Mouse (Mus musculus): ENCODE results near the gene Thsd4. TPM values are rescaled to one million over a fixed set of nuclear protein-coding genes. Genes with fewer than 3 reads are reported as not detected.
"Not testable (repeated sequence)": the region's sequence is repeated elsewhere in the genome, so short reads cannot be mapped to it uniquely, and the experiment has no call there.

Gene Thsd4
- total RNA-seq, 1 experiment from 2014 or later = 7.2 TPM

DNA sequence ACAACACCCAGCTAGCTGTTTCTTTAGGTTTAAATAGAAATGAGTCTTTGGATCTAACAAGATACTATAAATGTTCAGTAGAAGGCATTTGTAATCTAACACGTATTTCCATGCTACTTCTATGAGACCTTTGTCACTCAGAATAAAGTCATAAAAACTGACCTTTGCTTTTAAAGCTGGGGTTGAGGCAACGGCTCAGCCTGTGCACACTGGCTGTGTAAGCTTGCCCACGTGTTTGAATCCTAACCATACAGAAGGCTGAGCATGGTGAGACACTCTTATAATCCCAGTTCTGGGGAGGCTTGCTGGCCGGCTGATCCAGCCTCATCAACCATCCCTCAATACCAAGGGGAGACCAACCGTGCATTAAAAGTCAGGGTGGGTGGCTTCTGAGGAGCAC lies 214.4 kb downstream of the Thsd4 start:
- DNase-seq = no peak

- no peak for DNase-seq
Observed at GRCm38 (mm10) chr9:60306241-60306640, 215.6 kb downstream of the Thsd4 start.

GRCm38 (mm10) chr9:60305204-60305840 lies 216.5 kb downstream of the Thsd4 start:
- no peak for DNase-seq

DNA sequence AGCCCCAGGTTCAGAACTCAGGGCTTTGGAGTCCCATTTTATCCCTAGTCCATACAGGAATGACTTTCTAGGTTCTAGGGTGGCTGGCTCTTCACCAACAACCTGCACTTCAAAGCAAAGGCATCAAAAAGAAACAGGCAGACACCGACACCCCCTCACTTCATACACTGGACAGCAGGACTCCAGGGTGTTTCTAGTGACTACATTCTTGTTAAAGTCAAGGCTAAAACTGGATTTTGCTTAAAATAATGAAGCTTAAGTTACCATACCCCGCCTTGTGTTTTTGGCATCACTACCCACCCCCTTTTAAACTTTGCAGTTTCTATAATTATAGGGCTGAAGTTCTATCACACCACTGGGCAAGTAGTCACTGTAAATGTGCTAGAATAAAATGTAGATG lies 225.6 kb downstream of the Thsd4 start:
- no peak for DNase-seq

DNA sequence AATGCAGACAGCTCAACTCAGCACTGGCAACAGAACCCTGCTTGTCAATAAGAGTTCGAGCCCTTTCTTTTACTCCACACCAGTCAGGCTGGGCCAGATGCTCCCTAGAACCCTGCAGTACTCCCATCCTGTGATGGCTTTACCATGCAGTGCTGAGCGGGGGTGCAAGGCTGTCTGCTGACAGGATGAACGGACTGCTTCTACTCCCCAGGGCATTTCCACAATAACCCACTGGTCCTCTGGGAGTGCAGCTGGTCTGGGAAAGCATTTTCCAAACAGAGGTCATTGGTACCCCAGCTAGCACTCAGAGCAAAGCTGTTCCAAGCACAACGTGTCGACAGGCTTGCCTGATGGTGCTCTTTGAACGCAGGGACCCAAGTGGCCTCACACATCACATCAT lies 226.6 kb downstream of the Thsd4 start:
- no peak for DNase-seq

DNA sequence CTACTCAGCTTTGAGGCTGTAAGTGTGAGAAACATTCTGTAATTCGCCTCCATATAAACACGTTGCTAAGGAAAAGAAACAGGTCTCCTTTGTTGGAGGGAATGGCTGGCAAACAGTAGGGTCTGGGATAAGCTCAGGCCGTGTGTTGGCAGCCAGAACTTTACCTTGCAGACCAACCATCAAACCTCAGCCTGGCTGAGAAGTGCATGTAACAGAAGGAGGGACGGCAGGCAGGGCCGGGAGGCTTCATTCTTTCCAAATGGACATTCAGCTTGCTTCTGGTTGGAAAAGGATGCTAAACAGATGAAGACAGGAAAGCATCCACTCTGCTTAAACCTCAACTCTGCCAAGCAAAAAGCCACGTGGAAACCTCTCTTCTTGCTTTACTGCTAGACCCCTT lies 228.7 kb downstream of the Thsd4 start:
- DNase-seq = no peak

DNA sequence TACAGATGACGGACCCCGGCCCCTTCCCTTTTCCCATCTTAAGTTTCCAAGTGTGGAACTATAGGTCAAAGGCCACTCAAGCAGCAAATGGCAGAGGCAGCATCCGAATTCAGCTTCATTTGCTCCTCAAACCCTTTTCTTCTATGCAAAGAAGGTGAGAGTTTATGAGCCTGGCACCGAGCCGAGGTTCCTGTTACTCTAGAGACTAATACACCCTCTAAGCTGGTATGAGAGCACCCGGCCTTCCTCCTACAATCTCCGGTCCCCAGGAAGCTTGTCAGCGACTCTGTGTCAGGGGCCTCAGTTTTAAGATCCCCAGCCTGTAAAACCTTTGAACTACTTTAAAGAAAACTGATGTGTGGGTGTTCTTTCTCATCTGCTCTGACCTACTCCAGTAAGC lies 231.1 kb downstream of the Thsd4 start:
- DNase-seq = no peak

DNA sequence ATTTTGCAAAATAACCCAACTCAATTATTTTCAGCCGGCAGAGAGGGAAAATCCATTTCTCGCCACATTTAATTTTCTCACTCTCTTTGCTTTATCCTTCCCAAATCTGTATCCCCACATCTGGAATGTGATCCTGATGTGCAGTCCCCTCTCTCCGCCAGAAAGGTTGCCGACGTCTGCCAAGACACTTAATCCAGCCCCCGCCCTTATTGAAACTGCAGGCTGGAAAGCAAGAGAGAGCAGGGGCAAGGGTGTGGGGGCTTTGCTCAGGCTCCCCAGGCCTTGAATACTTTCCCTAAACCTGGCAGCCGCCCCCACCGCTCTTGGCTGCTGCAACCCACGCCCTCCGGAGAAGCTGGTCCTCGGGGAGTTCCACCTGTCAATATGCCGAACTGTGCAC lies 233.1 kb downstream of the Thsd4 start:
- DNase-seq = no peak

- DNase-seq = no peak
Observed at GRCm38 (mm10) chr9:60286390-60286789, 235.5 kb downstream of the Thsd4 start.

DNA sequence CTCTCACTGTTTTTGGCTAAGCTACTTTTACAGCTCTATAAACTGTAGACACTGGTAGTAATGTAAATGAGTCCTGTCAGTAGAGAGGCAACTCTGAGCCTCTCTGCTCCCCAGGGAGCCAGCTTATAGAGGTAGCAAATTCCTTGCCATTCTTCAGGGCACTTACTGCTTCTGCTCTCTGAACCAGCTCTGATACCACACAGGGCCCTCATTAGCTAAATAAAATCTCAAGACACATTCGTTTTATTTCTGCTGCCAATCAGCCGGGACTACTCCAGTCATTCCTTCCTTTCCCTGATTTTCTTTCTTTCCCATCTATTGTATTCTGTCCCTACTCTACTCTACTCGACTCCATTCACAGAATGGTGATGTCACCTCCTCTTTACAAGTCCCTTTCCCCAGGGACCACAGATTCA lies 236.8 kb downstream of the Thsd4 start:
- no peak for DNase-seq

GRCm38 (mm10) chr9:60284318-60284717 lies 237.5 kb downstream of the Thsd4 start:
- DNase-seq = no peak

DNA sequence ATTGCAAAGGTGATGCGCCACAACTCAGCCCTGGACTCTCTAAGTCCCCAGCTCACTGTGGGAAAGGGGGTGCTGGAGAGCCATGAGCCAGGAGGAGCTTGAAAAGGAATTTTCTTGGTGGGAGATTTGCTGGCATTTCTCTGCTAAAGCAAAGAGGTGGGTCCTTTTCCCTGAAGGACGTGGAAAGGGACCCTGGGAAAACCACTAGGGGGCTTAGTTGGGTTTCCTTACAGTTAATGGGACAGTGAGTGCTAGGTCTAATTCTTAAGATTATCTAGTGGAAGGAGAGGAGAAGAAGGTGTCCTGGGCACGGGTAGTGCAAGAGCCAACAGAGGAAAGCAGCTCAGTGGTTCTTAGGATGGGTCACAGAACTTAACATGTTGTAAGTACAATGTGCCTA lies 238.3 kb downstream of the Thsd4 start:
- DNase-seq = no peak

DNA sequence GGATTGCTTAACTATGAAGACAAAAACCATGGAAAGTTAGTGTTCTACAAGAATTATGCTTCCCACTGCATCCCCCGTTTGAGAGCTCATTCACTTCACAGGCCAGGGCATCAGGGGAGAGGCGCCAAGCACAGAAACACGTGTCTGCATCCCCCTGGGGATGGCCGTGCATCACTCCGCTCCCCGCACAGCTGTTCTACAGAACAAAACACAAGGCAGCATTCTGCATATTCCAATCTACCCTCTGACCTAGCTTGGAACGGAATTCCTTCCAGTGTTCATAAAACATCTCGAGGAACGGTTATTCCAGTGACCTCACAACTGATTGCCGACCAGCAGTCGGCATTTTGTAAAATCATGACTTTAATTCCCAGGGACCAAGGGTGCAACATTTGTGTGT lies 240.6 kb downstream of the Thsd4 start:
- no peak for DNase-seq

- no peak for DNase-seq
Observed at GRCm38 (mm10) chr9:60280786-60281185, 241.1 kb downstream of the Thsd4 start.

DNA sequence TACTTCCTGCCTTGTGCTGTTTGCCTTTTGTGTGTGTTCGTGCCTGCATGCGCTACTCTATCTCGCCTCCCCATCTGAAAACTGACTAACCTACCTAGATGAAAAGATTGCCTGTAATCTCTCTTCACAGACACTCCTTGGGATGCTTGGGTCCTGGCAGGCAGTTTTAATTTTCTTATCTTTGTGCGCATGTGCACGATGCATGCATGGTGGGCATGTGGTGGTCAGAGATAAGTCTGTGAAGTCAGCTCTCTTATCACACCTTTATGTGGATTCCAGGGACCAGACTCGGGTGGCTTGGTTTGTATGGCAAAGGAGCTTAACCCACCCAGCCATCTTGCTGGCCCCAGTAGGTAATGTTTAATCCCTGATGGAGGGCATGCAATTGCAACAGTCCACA lies 242.3 kb downstream of the Thsd4 start:
- no peak for DNase-seq

DNA sequence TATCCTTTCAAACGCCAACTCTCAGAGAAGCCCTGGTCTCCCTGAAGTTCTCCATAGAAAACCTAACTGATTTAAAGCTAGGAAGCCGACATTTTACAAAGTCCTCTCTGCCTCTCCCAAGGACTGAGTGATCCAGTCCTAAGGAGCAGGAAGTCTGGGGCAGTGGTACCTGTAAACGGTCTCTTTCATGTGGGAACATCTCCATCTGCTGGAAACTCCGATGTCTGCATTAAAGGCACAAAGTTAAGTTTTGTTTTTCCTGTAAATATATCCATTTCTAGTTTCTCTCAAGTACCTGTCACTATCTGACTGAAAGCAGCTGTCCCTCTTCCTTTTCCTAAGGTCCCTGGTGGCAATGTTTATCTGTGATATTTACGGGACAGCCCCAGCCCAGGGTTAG lies 245.5 kb downstream of the Thsd4 start:
- DNase-seq = no peak

DNA sequence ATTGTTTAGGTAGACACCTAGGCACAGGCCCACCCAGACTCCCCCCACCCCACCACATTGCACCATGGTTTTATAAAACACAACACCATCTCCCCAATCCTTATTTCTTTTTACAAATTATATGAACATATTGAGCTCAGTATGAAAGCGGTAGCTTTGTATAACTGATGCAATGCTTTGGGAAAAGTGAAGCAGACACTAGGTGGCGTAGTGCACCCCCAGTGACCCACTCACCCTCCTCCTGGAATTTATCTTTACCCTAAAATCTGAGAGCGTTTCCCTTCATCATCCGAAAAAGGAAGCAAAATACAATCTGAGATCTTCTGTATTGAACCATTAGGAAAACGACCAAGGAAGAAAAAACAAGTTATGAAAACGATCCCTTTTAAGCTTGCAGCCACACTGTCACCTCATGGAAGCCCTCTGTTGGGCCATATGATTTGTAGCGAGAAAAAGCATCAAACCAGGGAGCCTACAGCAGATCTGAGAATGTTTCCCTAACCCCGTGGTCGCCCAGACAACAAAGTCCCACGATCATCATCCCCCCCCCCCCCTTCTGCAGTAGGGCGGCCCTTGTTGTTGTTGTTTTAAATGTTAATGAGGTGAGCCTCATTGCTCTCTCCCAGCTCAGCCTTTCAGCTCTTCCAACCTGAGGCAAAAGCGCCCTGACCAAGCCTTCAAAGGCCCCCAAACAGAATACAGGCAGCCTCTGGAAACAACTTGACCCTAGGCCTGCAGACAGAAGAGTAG lies 246.3 kb downstream of the Thsd4 start:
- DNase-seq = peak; percentile 36

DNA sequence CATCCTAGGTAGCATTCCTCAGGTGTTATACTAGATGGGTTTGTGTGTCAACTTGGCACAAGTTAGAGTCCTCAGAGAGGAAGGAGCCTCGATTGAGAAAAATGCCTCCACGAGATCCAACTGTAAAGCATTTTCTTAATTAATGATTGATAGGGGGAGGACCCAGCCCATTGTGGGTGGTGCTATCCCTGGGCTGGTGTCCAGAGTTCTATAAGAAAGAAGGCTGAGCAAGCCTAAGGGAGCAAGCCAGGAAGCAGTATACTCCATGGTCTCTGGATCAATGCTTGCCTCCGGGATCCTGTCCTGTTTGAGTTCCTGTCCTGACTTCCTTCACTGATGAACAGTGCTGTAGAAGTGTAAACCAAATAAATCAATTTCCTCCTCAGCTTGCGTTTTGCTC lies 247.3 kb downstream of the Thsd4 start:
- DNase-seq = no peak

DNA sequence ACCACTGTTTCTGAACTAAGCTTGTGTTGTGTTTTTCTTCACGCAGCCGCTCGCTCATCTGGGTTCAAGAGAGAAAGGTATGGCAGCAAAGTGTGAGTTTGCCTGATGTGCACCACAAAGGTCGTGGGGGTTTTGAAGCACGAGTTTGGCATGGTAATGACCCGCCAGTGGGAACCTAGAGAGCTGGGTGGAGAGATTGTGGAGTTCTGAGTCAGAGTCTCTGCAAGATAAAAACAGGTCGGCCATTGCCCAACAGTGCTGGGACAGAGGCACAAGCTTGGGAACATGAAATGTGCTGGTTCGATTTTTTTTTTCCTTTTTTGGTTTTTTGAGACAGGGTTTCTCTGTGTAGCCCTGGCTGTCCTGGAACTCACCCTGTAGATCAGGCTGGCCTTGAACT lies 249.5 kb downstream of the Thsd4 start:
- not testable (repeated sequence) for DNase-seq

- DNase-seq = no peak
Observed at GRCm38 (mm10) chr9:60271940-60272339, 249.9 kb downstream of the Thsd4 start.

- DNase-seq = no peak
Observed at GRCm38 (mm10) chr9:60269807-60270206, 252.0 kb downstream of the Thsd4 start.

DNA sequence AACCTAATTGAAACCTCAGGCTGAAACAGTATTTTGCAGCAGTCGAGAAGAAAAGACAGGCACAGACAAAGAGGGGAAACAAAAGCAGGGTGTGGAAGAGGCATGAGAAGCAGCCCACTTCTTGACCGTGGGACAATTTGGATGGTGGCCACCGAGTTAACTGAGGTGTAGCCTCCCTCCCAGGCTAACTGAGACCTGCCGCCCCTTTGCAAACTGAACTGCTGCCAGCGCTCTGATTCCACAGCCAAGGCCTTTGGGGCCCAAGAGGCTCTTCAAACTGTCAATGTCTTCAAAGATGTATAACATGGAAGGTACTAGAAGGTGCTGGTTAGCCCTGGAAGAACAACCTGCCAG lies 254.6 kb downstream of the Thsd4 start:
- no peak for DNase-seq

- no peak for DNase-seq
Observed at GRCm38 (mm10) chr9:60266583-60267272, 255.1 kb downstream of the Thsd4 start.

Data from adrenal gland, postnatal 25 days (tissue).